Mouse (Mus musculus) c-Kit-positive CD71-positive TER-119-positive erythroid progenitor cells, embryonic 14.5 days (primary cell): ENCODE data around the gene Arhgap32.
"Not testable (repeated sequence)": the region's sequence is repeated elsewhere in the genome, so short reads cannot be mapped to it uniquely, and the experiment has no call there.

Source experiments
- DNase-seq: peaks from one replicate; pipeline ENCODE4 v3.0.0-alpha.2; 2013; ENCODE audit warnings: low spot score

Arhgap32 gene

GRCm38 (mm10) chr9:32137697-32138426, 21.9 kb downstream of the Arhgap32 start:
- no peak for DNase-seq

- DNase-seq = no peak
These were observed 22.7 kb downstream of the Arhgap32 start for GRCm38 (mm10) chr9:32138616-32139015.

DNA sequence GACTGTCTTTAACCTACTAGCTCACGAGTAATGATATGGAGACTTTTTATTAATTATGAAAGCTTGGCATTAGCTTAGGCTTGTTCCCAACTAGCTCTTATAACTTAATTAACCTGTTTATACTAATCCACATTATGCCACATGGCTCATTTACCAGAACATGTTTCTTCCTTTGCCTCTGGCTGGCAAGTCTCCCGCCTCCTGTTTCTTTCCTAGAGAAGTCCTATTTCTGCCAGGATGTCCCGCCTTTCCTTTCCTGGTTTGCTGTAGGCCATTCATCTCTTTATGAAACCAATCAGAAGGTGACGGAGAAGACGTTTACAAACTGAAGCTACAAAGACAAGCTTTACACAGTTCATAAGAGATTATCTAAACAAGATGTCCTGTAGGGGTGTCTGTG, 23.7 kb downstream of the Arhgap32 start:
- DNase-seq = no peak

GRCm38 (mm10) chr9:32142834-32143233, 26.9 kb downstream of the Arhgap32 start:
- no peak for DNase-seq

- DNase-seq = no peak
These were observed 27.5 kb downstream of the Arhgap32 start for GRCm38 (mm10) chr9:32143451-32143850.

- no peak for DNase-seq
These were observed 30.5 kb downstream of the Arhgap32 start for GRCm38 (mm10) chr9:32146257-32146996.

- no peak for DNase-seq
These were observed 33.3 kb downstream of the Arhgap32 start for GRCm38 (mm10) chr9:32149241-32149640.

- DNase-seq = no peak
These were observed 34.1 kb downstream of the Arhgap32 start for GRCm38 (mm10) chr9:32149836-32150642.

DNA sequence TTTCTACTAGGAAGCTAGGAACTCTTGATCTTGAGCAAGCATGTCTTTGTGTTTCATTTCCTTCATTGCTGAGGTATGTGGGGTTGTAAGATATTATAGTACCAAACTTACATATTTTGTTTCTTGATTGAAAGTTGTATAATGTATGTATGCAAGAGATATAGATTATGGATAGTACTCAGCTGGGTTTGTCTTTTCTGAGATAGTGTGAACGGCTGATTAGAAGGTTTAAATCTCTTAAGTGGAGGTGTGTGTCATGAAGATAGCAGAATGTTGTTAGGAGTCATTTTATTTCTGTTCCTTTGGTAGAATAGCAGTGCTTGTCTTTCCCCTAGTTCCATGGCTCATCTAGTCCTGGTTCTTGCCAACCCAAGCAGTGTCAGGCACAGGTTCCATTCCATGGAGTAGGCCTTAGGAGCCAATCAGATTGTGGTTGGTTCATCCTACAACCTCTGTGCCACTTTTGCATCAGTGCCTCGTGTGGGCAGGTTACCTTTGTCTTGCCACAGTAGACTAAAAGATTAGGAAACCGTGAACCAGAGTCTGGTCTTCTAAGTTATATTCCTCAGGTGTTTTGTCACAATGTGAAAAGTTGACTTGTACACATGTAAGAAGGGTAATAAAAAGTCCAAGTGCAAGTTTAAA, 38.9 kb downstream of the Arhgap32 start:
- no peak for DNase-seq

- DNase-seq = no peak
These were observed 40.8 kb downstream of the Arhgap32 start for GRCm38 (mm10) chr9:32156706-32157105.

- DNase-seq = no peak
These were observed 41.3 kb downstream of the Arhgap32 start for GRCm38 (mm10) chr9:32157201-32157600.

- peak; percentile 63 for DNase-seq
These were observed 43.1 kb downstream of the Arhgap32 start for GRCm38 (mm10) chr9:32158837-32159543.

DNA sequence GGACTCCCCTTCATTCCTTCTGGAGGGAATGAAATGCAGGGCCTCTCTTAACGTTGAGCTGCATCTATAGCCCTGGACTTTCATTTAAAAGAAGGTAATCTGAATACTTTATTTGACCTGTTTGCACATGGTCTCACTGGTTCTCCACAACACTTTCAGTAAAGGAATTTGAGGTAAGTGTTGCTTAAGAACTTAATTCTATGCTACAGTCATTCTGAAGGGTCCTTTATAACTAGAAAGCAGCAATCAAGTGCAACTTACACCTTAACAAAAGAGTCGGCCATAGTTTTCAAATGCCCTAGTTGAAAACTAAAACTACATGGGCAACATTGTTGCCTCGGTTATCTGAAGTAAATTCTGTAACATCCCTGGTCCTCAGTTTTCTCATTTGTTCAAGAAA, 43.8 kb downstream of the Arhgap32 start:
- no peak for DNase-seq

DNA sequence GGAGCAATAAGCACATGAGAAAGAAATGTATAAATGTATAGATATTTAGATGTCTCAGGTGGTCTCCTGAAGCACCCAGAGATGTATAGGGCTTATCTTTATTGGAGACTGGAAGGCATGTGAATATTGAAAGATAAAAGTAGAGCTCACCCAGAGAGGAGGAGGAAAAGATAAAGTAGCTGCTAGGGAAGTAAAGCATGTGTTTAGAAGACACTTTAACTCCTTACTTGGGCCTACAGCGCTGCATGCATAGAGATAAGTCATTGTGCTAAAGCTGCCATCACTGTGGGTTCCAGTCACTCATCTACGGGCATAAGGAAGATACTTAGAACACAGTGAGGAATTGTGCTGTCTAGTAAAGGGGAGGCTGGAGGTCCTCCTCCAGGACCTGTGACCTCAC, 46.9 kb downstream of the Arhgap32 start:
- peak; percentile 27 for DNase-seq

DNA sequence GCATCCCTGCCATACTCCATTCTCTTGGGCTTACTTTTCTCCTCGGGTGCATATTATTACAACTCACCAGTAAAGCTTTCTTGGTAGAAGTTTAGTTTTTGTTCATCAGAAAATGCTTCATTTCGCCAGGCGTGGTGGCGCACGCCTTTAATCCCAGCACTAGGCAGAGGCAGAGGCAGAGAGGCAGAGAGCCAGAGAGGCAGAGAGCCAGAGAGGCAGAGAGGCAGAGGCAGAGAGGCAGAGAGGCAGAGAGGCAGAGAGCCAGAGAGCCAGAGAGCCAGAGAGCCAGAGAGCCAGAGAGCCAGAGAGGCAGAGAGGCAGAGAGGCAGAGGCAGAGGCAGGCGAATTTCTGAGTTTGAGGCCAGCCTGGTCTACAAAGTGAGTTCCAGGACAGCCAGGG, 47.9 kb downstream of the Arhgap32 start:
- not testable (repeated sequence) for DNase-seq

DNA sequence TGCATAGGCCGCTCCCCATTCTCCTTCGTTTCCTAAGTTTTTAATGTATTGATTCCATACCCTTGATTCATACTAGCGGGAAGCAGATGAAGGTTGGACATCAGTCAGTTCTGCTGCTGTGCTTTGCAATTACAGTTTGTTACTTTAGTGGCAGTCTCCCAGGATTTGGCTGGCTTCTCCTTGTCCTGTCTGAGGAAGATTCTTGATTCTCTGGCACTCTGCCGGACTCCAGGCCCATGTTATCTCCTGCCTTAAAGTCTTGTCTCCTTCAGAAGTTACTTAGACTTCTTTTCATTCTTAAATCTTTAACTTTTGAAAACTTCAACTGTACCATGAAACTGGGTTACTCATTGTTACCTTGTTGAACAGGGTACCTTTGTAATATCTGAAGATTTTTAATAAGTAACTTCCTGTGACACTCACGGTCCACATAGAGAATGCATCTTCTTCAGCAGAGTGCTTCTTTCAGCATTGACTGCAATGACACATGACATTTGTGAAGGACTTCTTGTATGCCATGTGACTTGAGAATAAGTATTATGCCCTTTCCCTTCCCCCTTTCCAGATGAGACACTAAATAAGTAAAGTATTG, 52.7 kb downstream of the Arhgap32 start:
- DNase-seq = no peak

DNA sequence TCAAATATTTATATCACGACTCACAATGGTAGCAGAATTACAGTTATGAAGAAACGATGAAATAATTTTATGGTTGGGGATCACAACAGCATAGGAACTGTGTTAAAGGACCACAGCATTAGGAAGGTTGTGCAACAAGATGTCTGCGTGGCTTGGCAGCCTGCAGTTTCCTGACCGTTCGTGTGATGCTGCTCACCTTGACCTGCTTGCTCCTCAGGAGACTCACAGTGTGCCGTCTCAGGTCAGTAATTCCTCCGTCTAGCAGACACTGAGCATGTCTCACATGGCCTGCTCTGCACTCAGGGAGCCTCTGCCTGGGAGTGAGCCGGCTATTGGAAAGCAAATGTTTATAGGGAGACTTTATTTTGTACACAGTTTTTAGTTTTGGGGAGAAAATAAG, 54.8 kb downstream of the Arhgap32 start:
- DNase-seq = no peak

GRCm38 (mm10) chr9:32176612-32177011, 60.7 kb downstream of the Arhgap32 start:
- no peak for DNase-seq

GRCm38 (mm10) chr9:32181170-32181569, 65.2 kb downstream of the Arhgap32 start:
- no peak for DNase-seq

GRCm38 (mm10) chr9:32186489-32186888, 70.6 kb downstream of the Arhgap32 start:
- no peak for DNase-seq
